Mouse (Mus musculus) spleen, postnatal 4 days (tissue): ENCODE data around the gene Iffo2.
A peak's percentile ranks its signal among the peaks of the same experiment; 100 is the strongest.

Experiments
- DNase-seq, 2 experiments: peaks; one replicate each; pipeline ENCODE4 v3.0.0; 2022; ENCODE audit warnings: low spot score in 2 of 2

Iffo2 gene

GRCm38 (mm10) chr4:139640333-139640732 lies 110.0 kb downstream of the Iffo2 start:
- no peak for DNase-seq

- no peak for DNase-seq
Observed at GRCm38 (mm10) chr4:139640775-139641174, 110.4 kb downstream of the Iffo2 start.

GRCm38 (mm10) chr4:139641829-139642425 lies 111.6 kb downstream of the Iffo2 start:
- no peak for DNase-seq

GRCm38 (mm10) chr4:139643972-139644371 lies 113.6 kb downstream of the Iffo2 start:
- DNase-seq = peak; percentile 75 to 91

GRCm38 (mm10) chr4:139646916-139647315 lies 116.6 kb downstream of the Iffo2 start:
- DNase-seq = no peak

- DNase-seq = no peak
Observed at GRCm38 (mm10) chr4:139650086-139650743, 119.9 kb downstream of the Iffo2 start.

GRCm38 (mm10) chr4:139650907-139651306 lies 120.6 kb downstream of the Iffo2 start:
- no peak for DNase-seq

- DNase-seq = no peak
Observed at GRCm38 (mm10) chr4:139653238-139653637, 122.9 kb downstream of the Iffo2 start, which contains the start of gene Tas1r2. TSS of gene Tas1r2 (plus strand) at chr4:139653538.

GRCm38 (mm10) chr4:139661897-139662296 lies 131.5 kb downstream of the Iffo2 start:
- DNase-seq = no peak

- no peak for DNase-seq
Observed at GRCm38 (mm10) chr4:139667632-139668031, 137.3 kb downstream of the Iffo2 start.

GRCm38 (mm10) chr4:139669847-139670246 lies 139.5 kb downstream of the Iffo2 start:
- peak; percentile 36 to 79 for DNase-seq
